Mouse (Mus musculus) adrenal gland, postnatal 14 days (tissue): ENCODE data around the gene Nanos1. TPM values are rescaled to one million over a fixed set of nuclear protein-coding genes. Genes with fewer than 3 reads are reported as not detected.

Source experiments
- DNase-seq: peaks from one replicate; pipeline ENCODE4 v3.0.0; 2021; ENCODE audit warnings: mixed read lengths
- long read RNA-seq, 2 experiments: library from polyadenylated mRNA; stranded (forward); transcript quantifications; one replicate each; pipeline ENCODE4 v2.0.0; 2021
- total RNA-seq: library from RNA; stranded (reverse); gene quantifications from 2 replicates; pipeline ENCODE4 v1.2.3, GENCODE M21; 2021

Gene Nanos1
- 1.5 and 1.9 TPM in 2 replicates for total RNA-seq
- long read RNA-seq, experiment 1, partial matches to known transcripts: 0 of 3 reads
- long read RNA-seq, experiment 1, other reads (novel, unspliced or antisense): 0 of 3 reads
- long read RNA-seq, experiment 2, partial matches to known transcripts: 0 of 1 reads
- long read RNA-seq, experiment 2, other reads (novel, unspliced or antisense): 0 of 1 reads

GRCm38 (mm10) chr19:60755438-60756191 lies at the start of gene Nanos1:
Gene Nanos1, plus strand, starts transcription at chr19:60755987.
- DNase-seq: peak; percentile 95

DNA sequence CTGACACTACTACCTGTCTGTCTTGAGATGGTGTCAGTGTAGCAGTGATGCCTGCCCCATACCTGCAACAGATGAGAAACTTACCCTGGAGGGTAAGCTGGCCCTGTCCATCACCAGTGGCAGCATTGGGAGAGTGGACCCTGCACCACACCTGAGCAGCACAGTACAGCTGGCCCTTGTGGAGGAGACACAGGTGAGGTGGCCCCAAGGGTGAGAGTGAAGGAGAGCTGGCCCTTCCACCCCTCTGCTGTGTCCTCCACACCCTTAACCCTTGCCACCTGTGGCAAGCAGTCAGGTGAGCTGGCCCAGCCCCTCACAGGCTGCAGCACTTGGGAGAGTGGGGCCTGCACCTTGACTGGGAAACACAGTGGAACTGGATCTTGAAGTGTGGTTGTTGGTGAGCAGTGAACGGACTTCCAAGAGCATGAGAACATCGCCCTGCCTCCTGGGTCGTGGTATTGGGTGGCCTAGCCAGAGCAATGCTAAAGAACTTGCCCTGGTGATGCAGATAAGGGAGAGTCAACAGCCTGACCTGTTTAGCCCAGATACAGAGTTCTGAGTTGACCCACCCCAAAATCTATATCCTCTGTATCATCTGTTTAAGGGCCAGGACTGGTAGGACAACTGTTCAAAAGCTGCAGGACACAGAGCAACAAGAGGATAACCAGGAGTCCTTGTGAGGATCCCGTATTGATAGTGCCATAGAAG lies 46.4 kb upstream of the Nanos1 start:
- DNase-seq: no peak

DNA sequence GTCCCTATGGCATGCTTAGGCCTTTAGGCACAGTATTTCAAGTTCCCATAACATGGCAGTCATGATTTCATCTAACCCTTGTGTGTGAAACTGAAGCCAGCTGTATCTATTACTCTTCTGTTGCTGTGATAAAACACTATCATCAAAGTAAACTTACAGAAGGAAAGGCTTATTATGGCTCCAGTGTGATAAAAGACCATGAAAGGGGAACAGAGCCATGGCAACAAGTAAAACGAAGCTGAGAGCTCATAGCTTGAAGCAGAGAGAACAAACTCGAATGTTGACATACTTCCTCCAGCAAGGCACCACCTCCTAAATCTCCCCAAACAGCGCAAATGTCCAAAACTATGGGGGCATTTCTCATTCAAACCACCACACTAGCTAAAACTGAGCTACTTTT lies 45.6 kb upstream of the Nanos1 start:
- DNase-seq: no peak

- no peak for DNase-seq
These were observed 43.2 kb upstream of the Nanos1 start for GRCm38 (mm10) chr19:60712577-60712976.

DNA sequence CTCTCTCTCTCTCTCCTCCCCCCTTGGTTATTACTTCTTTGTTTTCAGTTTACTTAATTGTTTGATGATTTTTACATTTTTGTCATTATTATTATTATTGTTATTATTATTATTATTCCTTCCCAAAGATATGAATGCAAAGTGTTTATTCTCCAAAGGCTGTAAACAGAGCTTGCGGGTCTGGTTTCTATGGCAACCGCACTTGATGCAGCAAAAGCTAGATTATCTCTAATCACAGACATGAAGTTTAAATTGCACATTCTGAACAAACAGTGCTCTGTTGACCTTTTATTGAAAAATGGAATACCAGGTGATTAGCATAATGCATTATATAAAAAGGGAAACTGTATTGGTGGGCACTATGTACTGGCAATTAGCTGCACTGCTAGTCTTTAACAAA lies 39.4 kb upstream of the Nanos1 start:
- DNase-seq: no peak

GRCm38 (mm10) chr19:60730281-60730852 lies 25.4 kb upstream of the Nanos1 start:
- peak; percentile 60 for DNase-seq

- DNase-seq: no peak
These were observed 24.5 kb upstream of the Nanos1 start for GRCm38 (mm10) chr19:60731299-60731698.

GRCm38 (mm10) chr19:60731966-60732365 lies 23.8 kb upstream of the Nanos1 start:
- DNase-seq: no peak

DNA sequence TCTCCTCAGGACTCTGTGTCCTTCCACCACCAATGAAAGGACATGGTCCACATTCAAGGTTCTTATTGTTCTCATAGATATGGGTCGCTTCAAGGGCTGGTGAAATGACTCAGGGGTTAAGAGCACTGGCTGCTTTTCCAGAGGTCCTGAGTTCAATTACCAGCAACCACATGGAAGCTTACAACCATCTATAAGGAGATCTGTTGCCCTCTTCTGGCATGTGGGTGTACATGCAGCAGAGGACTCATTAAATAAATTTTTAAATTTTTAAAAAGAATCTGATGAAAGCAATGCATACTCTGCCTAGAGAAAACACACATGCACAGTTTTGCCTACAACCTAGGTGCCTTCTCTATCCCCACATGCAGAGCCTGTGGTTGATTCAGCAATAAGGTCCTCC lies 15.2 kb upstream of the Nanos1 start:
- DNase-seq: no peak

GRCm38 (mm10) chr19:60743767-60744547 lies 11.8 kb upstream of the Nanos1 start:
- no peak for DNase-seq

DNA sequence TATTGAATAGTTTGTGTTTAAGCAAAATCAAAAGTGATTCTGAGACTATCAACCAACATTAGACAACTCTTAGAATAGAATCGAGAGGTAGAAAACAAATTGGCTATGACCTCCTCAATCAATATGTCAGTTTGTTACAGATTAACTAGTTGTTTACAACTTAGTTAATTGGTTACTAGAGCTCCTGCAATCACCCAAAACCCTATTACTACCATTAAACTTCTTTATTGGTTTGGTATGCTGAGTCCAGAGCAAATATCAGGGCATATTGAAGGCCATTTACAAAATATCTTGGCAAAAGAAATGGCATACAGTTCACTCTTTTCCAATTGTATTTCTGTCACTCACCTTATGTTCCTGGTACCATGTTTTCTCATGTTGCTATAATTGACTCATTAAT lies 8.0 kb upstream of the Nanos1 start:
- DNase-seq: no peak

DNA sequence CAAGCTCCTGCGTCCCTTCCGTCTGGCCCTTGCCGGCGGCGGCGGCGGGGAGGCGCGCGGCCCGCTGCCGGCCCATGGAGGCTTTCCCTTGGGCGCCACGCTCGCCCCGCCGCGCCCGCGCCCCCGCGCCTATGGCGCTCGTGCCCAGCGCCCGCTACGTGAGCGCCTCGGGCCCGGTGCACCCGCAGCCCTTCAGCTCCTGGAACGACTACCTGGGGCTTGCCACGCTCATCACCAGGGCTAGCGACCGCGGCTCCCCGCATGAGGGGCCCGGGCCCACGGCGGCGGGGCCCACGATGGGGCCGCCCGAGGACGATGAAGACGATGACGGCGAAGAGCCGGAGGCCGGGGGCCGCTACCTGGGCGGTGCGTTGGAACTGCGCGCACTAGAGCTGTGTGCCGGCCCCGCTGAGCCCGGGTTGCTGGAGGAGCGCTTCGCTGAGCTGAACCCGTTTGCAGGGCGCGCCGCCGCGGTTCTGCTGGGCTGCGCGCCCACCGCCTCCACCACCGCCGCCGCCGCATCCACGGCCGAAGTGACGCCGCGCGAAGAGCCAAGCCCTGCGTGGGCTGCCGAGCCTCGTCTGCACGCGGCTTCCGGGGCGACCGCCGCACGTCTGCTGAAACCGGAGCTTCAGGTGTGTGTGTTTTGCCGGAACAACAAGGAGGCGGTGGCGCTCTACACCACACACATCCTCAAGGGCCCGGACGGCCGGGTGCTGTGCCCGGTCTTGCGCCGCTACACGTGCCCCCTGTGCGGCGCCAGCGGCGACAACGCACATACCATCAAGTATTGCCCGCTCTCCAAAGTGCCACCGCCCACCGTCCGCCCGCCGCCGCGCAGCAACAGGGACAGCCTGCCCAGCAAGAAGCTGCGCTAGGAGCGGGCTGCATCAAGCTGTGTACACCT lies 658 bp downstream of the Nanos1 start:
- peak; percentile 54 for DNase-seq

- no peak for DNase-seq
These were observed 1.5 kb downstream of the Nanos1 start for GRCm38 (mm10) chr19:60757099-60757785.

- DNase-seq: no peak
These were observed 3.4 kb downstream of the Nanos1 start for GRCm38 (mm10) chr19:60758896-60759835.

DNA sequence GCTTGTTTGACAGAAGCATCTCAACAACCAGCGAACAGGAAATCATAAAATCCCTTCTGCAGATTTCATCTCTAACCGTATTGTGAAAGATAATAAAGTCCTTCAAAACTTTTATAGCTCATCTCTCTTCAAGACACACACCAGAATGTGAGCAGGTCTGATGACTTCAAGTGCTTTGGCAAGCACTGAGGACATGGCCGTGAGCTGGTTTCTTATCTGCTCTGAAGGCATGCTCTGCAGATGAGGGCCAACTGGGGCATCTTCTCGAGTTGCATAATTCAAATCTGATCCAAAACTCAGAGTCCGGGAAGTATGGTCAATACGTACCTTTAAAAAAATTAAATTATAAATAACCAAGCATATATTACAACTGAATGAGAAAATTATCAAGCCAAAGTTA lies 17.6 kb downstream of the Nanos1 start:
- DNase-seq: peak; percentile 44

- no peak for DNase-seq
These were observed 26.2 kb downstream of the Nanos1 start for GRCm38 (mm10) chr19:60782034-60782433.

DNA sequence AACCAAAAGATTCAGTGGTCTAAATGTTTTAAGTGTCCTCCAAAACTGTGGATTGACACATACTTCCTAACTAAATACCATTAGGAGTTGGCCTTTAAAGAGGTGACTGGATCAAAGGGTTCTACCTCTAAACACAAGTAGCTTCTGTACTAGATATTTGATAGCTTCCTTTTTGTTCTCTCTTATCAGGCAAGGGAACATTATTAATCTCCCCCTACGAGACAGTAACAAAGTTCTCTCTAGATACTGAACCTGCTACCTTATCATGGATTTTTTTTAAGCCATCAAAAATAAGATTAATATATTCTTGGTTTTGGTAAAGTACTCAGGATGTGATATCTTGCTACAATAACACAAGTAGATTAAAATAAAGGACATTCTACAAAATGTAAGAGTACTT lies 28.9 kb downstream of the Nanos1 start:
- no peak for DNase-seq

GRCm38 (mm10) chr19:60787465-60788150 lies 31.8 kb downstream of the Nanos1 start:
- DNase-seq: no peak
